Mouse (Mus musculus): Measurements from ENCODE around the gene Osbpl10.
"Not testable (repeated sequence)": the region's sequence is repeated elsewhere in the genome, so short reads cannot be mapped to it uniquely, and the experiment has no call there.

The Osbpl10 gene

GRCm38 (mm10) chr9:114978281-114979111, at the start of gene Osbpl10:
Gene Osbpl10 (plus strand): TSS chr9:114978569.
- DNase-seq (ENCODE audit: low spot score): peak; percentile 72

DNA sequence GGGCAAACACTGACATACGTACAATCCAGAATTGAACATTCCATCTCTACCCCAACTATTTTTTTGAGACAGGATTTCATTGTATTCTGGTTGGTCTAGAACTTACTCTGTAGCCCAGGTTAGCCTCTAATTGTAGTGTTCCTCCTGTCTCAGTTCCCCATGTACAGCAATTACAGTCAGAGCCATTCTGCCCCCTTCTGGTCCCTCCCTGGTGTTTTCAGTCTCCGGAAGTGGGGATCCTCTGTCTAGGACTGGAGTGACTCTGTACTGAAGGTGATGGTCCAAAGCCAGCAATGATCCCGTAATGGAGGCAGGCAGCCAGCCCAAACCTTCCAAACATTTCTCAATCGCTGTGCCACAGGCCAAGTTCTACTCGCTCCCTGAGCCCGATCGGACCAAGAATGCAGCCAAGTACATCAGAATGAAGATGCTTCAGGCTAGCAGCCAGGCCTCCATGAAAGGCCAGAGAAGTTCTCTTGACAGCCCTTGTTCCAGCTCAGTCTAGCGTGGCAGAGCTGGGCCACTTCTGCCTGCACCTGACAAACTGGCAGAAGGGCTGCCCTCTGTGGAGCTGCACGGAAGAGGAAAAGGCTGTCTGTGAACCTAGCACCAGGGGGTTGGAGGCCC, 47.8 kb upstream of the Osbpl10 start:
- peak; percentile 70 for DNase-seq (ENCODE audit: low spot score)

DNA sequence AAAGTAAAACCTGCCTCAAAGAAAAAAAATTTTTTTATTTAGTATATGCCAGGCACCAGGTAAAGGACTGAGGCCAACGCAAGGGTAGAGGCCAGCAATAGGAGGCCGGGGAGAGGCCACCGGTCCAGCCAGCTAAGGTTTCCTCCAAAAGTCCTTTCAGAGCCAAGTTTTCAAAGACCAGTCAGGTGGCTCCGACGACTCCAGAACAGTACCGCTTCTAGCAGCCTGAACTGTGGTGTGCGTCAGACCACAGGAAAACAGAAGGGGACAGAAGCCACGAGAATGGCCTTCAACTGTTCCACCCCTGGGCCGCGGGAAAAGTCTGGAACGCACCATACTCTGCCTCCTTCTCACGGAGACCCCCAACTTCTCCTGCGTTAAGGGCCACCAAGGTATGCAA, 45.8 kb upstream of the Osbpl10 start:
- no peak for DNase-seq (ENCODE audit: low spot score)

DNA sequence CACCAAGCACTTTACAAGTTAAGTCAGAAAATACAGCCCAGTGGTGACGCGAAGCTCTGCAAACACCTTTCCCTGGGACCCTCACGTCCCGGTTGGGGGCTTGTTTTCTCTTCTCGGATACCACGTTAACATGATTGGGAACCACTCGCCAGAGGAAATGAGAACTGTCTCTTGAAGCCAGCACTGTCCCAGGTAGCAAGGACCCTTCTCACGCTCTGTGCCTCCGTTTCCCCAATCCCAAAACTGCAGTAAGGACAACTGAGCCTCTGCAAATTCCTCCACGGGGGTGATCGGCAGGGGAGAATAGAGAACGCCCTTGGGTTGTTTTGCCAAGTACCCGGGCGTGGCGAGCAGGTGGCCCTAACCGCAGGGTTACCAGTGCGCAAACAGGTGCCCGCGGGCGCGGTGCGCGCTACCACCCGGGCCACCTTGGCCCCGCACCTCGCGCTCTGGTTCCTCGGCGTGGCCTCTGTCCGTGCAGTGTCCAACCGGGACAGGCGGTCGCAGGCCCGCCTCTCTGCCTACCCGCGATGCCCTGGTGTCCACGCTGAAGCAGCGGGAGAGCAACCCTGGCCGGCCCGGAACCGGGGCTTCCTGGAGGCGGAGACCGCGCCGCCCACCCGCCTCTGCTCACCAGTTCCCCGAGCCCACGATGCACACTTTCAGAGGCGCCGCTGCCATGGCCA, 45.2 kb upstream of the Osbpl10 start:
- DNase-seq (ENCODE audit: low spot score): no peak

DNA sequence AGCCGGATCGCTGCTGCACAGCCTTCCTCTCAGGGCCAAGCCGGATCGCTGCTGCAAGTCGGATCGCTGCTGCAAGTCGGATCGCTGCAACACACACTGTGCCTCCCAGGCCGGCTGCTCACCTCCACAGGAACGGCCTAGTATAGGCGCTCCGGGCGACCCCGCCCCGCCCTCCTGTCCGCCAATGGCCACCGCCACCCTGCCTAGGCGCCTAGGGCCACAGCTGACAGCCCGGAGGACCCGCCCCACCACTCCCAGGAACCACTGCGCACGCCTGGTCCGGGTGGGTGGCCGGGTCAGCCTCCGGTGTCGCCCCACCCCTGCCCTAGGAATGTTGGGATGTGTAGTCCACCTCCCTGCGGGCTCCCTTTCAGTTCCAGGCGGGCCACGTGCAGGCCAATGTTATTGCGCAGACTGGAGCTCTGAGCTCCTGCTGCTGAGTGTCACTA, 44.6 kb upstream of the Osbpl10 start, which contains the start of gene Gpd1l:
Gpd1l (minus strand) TSS at position 265 of the 449 bp plus-strand sequence.
- DNase-seq (ENCODE audit: low spot score): peak; percentile 91

DNA sequence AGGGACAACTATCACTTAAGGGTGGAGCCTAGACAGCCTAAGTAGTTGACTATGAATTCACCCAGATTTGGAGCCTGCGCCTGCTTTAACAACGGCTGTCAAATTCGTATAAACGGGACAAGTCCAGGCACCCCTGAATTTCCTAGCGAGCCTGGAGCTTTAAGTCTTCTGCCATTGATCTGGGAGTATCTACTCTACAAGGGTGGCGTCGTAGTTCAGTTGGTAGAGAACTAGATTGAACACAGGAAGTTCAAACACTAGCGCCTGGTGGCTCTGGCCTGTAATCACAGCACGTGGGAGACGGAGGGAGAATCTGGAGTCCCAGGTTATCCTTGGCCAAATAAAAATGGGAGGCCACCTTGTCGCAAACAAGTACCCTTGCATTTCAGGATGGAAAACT, 44.1 kb upstream of the Osbpl10 start:
- DNase-seq (ENCODE audit: low spot score): no peak

DNA sequence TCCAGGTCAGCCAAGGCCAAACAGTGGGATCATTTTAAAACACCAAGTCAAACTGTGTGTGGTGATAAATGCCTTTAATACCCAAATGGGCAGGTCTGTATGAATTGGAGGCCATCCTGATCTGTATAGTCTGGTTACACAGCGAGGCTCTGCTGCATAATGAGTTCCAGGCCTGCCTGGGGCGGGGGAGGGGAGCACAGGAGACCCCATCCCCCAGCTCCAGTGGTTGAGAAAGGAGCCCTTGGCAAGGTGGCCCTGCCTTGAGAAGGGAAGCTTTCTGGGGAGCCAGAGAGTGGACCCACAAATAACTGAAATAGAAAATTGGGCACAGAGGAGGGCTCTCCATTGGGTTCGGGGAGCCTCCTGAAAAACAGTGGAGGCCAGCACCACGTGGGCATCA, 43.0 kb upstream of the Osbpl10 start:
- DNase-seq (ENCODE audit: low spot score): no peak

DNA sequence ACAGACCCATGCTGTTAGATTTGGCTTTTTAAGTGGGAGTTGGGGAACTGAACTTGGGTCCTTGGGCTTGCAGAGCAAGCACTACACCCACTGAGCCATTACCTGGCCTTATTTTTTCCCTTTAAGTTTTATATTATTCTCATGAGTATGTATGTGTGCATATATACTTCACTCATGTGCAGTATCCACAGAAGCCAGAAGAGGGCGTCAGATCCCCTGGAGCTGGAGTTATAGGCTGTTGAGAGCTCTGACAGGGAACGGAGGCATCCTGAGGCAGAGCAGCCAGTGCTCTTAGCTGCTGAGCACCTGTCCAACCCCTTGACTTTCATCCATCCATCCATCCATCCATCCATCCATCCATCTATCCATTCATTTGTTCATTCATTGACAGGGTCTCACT, 41.7 kb upstream of the Osbpl10 start:
- no peak for DNase-seq (ENCODE audit: low spot score)

DNA sequence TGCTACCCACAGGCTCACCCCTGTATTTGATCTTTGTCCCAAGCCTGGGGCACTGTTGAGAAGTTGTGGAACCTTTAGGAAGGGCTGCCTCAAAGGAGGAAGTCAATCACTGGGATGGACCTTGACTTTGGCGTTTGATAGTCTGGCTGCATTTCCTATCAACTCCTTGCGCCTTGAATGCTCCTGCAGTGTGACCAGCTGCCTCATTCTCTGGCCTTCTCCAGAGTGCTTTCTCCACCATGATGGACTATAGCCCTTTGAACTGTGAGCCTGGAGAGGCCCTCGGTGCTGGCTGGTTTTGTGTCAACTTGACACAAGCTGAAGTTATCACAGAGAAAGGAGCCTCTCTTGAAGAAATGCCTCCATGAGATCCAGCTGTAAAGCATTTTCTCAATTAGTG, 33.7 kb upstream of the Osbpl10 start:
- no peak for DNase-seq (ENCODE audit: low spot score)

- DNase-seq (ENCODE audit: low spot score): no peak
Observed at GRCm38 (mm10) chr9:114945576-114945975, 32.8 kb upstream of the Osbpl10 start.

DNA sequence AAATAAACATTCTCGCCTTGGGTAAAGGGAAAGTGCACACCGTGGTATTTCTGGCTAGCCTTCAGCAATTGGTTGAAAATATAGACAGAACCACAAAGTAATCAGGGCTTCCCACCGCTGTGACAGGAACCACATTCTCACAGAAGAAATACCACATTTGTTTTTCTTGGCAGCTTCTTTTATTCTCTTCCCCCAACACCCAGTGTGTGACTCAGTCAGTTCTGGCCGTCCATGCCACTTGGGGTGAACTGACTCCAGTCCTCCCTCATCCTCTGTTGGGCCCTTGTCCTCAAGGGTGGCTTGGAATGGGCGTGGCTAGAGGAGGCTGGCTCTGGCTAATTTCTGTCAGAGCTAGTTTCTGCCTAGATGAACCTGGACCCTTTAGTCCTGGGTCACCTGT, 30.0 kb upstream of the Osbpl10 start:
- DNase-seq (ENCODE audit: low spot score): no peak

DNA sequence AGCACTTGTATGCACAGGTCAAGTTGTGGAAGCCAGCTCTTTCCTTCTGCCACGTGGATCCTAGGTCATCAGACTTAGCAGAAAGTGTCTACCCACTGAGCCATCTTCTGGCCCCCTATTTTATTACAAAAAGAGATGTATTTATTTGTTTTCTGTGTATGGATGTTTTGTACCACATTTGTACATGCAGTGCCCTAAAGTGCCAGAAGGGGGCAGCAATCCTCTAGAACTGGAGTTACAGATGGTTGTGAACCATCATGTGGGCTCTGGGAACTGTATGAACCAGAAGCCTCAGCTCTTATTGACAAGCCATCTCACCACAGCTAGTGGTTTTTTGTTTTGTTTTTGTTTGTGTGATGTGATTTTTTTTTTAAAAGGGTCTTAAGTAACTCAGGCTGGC, 25.5 kb upstream of the Osbpl10 start:
- DNase-seq (ENCODE audit: low spot score): no peak

DNA sequence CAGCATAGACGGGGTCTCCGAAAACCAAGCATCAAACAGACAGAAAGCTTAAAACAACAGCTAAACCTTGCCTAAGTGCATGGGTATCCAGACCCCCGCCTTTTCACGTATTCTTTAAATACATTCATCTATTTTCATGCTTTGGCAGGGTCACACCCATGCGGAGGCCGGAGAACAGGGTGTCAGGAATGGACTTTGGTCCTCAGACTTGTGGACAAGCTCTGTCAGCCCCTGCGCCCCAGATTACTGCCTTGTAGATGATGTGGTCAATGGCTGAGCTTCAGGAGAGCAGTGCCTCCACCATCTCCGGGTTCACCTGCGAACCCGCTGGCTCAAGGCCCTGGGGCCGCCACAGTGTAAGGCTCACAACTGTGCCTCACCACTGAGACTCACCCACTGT, 23.0 kb upstream of the Osbpl10 start:
- DNase-seq (ENCODE audit: low spot score): no peak

- DNase-seq (ENCODE audit: low spot score): peak; percentile 93
Observed at GRCm38 (mm10) chr9:114956945-114957344, 21.4 kb upstream of the Osbpl10 start.

- DNase-seq (ENCODE audit: low spot score): no peak
Observed at GRCm38 (mm10) chr9:114960043-114960789, 18.2 kb upstream of the Osbpl10 start.

GRCm38 (mm10) chr9:114960844-114961243, 17.5 kb upstream of the Osbpl10 start:
- no peak for DNase-seq (ENCODE audit: low spot score)

- no peak for DNase-seq (ENCODE audit: low spot score)
Observed at GRCm38 (mm10) chr9:114964093-114964492, 14.3 kb upstream of the Osbpl10 start.

GRCm38 (mm10) chr9:114966286-114966685, 12.1 kb upstream of the Osbpl10 start:
- DNase-seq (ENCODE audit: low spot score): not testable (repeated sequence)

DNA sequence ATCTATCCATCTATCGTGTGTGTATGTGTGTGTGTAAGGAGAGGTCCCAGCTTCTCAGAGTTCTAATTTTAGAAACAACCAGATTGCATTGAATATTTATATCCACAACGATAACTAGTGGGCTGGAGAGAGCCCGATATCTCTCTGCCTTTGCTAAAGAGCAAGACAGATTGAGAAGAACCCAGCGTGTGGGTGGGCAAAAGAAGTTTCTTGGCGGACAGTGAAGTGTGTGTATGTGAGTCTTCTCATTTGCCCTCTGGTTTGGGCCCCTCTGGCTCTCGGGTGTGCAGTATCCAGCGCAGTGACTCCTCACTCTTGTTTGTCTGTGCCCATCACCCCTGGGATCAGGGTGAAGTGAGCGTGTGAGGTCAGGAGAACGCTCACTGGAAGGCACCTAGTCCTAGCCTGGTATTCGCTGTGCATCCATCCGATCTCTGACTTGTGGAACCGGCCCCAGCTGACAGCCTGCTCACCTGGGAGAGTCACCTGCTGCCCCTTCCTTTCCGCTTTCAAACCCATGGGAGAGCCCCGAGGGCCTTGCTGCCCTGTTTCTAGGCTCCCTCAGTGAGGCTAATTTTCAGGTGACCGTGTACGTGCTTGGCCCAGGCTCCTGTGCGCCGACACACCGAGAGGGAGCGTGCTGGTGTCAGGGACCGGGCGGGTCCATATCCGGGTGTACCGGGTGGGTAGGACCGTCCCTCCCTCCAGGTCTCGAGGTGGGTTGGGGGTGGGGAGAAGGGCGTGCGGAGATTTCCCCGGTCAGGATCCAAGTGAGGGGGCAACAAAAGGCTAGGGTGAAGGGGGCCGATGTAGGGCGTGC, 698 bp upstream of the Osbpl10 start:
- DNase-seq (ENCODE audit: low spot score): peak; percentile 27

DNA sequence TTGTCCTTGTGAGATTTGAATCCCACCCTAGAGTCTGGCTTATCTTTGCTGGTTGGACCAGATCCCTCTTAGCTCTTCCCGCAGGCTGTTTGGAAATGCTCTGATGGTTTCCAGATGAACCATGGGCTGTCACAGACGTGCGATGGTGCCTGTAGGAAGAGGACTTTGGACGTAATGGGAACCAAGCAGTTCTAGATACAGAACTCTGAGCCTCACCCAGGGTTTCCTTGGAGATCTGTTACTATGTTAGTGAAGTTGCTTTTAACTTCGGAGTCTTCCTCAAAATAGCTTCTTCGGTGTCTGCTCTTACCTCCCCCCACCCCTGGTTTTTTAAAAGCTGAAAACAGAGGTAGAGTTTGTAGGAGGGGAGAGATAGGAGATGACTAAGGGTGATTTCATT, 1.6 kb downstream of the Osbpl10 start:
- no peak for DNase-seq (ENCODE audit: low spot score)

GRCm38 (mm10) chr9:114982689-114983360, 4.5 kb downstream of the Osbpl10 start, which contains the start of gene Rps27rt:
Gene Rps27rt (minus strand): TSS chr9:114982739.
- DNase-seq (ENCODE audit: low spot score): no peak

Measured in retina, embryonic 14.5 days (tissue).